Comparison of ENCODE assay signal across 19 mouse cellular contexts in the genomic region with DNA sequence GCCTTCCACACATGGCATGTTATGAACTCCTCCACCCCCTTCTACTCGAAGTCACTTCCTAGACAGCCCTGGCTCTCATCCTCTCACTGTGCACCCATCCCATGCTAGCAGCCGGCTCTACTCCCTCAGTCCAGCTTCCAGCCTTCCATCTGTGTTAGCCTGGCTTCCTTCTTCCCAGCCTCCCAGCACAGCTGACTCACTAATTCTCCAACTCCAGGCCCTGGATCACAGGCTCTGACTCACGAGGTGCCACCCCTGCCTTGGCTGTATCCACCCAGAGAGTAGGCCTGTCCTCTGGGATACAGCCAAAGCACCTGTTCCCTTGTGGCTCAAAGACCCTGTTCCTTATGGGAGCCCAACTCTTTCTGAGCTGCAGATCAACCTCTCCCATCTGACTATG. TPM values are rescaled to one million over a fixed set of nuclear protein-coding genes. Genes with fewer than 3 reads are reported as not detected.
DNase-seq lines count a peak whose midpoint lies in the region; ATAC-seq and TF ChIP-seq lines count a peak whose summit lies in the region.
"Had no signal": no experiment of that assay in that cellular context is flagged by ENCODE, and none has a peak within 500 bp of the region (broad histone marks: within the 10 kb centered on the region; RNA-seq: fewer than 3 reads in every experiment).

No protein-coding gene starts in this region.

- intact Hi-C loops in gastrocnemius, postnatal 14 days (cut with DNase I; ENCODE audit: low total_unique reads): no loop called here

- no peak overlapping the region for H3K4me2 ChIP-seq in lung, postnatal 0 days (replicated peaks; ENCODE audit: low read depth, low read length)
- H3K4me2 ChIP-seq: embryonic facial prominence, embryonic 12.5 days; hindbrain, embryonic 15.5 days; liver, embryonic 13.5 days; neural tube, embryonic 12.5 days had no signal

- no peaks in the 10 kb centered on the region for H3K9me3 ChIP-seq in lung, postnatal 0 days (ENCODE audit: low read length)
- H3K9me3 ChIP-seq: embryonic facial prominence, embryonic 12.5 days; hindbrain, embryonic 15.5 days; liver, embryonic 13.5 days; megakaryocyte, embryonic 14.5 days; neural tube, embryonic 12.5 days had no signal

- no peaks in the 10 kb centered on the region for H3K4me1 ChIP-seq in thymus, adult 2 months (replicated peaks; ENCODE audit: control insufficient read depth, insufficient read depth, low read length)
- H3K4me1 ChIP-seq in lung, postnatal 0 days (ENCODE audit: insufficient read depth, low read depth, low read length): no peaks in the 10 kb centered on the region
- H3K4me1 ChIP-seq: embryonic facial prominence, embryonic 12.5 days; liver, embryonic 13.5 days; megakaryocyte, embryonic 14.5 days had no signal

- H3K27ac ChIP-seq in thymus, adult 2 months (ENCODE audit: control insufficient read depth, insufficient read depth, low read length): no peak overlapping the region
- H3K27ac ChIP-seq in lung, postnatal 0 days (ENCODE audit: low read length): no peak overlapping the region
- H3K27ac ChIP-seq: embryonic facial prominence, embryonic 12.5 days; gastrocnemius, adult 2 months; hindbrain, embryonic 15.5 days; liver, embryonic 13.5 days; neural tube, embryonic 12.5 days had no signal

- WGBS in thymus, adult 2 months: 86% methylated on average over 3 of the region's 3 CpGs
- 59% methylated on average over 3 of the region's 3 CpGs for WGBS in lung, postnatal 0 days

- TF ChIP-seq EP300 in lung, postnatal 0 days (IDR thresholded peaks at IDR 0.05): no peak

- no peak for TF ChIP-seq CTCF in thymus, adult 2 months (IDR thresholded peaks at IDR 0.05; ENCODE audit: borderline replicate concordance, control insufficient read depth, extremely low read depth, insufficient read depth, low read length, poor library complexity)
- TF ChIP-seq CTCF in lung, postnatal 0 days (IDR thresholded peaks at IDR 0.05): no peak

- H3K36me3 ChIP-seq in thymus, adult 2 months (ENCODE audit: control insufficient read depth, insufficient read depth, low read length): no peaks in the 10 kb centered on the region
- H3K36me3 ChIP-seq in lung, postnatal 0 days (ENCODE audit: insufficient read depth, low read length): no peaks in the 10 kb centered on the region
- H3K36me3 ChIP-seq: embryonic facial prominence, embryonic 12.5 days; hindbrain, embryonic 15.5 days; liver, embryonic 13.5 days; neural tube, embryonic 12.5 days had no signal

- no peak for TF ChIP-seq POLR2A in thymus, adult 2 months (IDR thresholded peaks at IDR 0.05; ENCODE audit: control insufficient read depth, extremely low read depth, insufficient read depth, low read length, poor library complexity)

- H3K4me3 ChIP-seq in thymus, adult 2 months (ENCODE audit: control insufficient read depth, insufficient read depth, low read length): no peak overlapping the region
- H3K4me3 ChIP-seq in lung, postnatal 0 days (ENCODE audit: low read depth, low read length): no peak overlapping the region
- H3K4me3 ChIP-seq: embryonic facial prominence, embryonic 12.5 days; gastrocnemius, adult 2 months; hindbrain, embryonic 15.5 days; liver, embryonic 13.5 days; megakaryocyte, embryonic 14.5 days; neural tube, embryonic 12.5 days had no signal

- no peak for ATAC-seq in lung, postnatal 0 days
- ATAC-seq: intestine, postnatal 0 days had no signal

- no peak overlapping the region for H3K9ac ChIP-seq in lung, postnatal 0 days (replicated peaks; ENCODE audit: low read depth)
- H3K9ac ChIP-seq: embryonic facial prominence, embryonic 12.5 days; hindbrain, embryonic 15.5 days; liver, embryonic 13.5 days; neural tube, embryonic 12.5 days had no signal

- peak; percentile 17 for DNase-seq in gastrocnemius, postnatal 14 days
- DNase-seq in gastrocnemius, postnatal 25 days: no peak
- peak; percentile 63 to 65 for DNase-seq in right cerebral cortex, adult 2 months (ENCODE audit: low spot score in 2 of 2)
- DNase-seq in right cerebral cortex, postnatal 4 days: no peak
- DNase-seq in brain, adult 2 months (ENCODE audit: low read depth, low spot score): peak; percentile 93
- peak; percentile 73 for DNase-seq in telencephalon, adult 2 months (ENCODE audit: low read depth, low spot score)
- DNase-seq in thymus, adult 2 months: no peak
- no peak for DNase-seq in lung, postnatal 0 days (ENCODE audit: low spot score)
- DNase-seq: cerebellum, adult 11-12 months; gastrocnemius, adult 2 months; heart, postnatal 10 days; kidney, postnatal 25 days; liver, embryonic 13.5 days had no signal

- no peaks in the 10 kb centered on the region; the same call in 1 of the 2 replicates for H3K27me3 ChIP-seq in thymus, adult 2 months (ENCODE audit: control insufficient read depth, insufficient read depth, low read length)
- H3K27me3 ChIP-seq in lung, postnatal 0 days (replicated peaks; ENCODE audit: insufficient read depth, low read length): peaks cover 5% of the 10 kb centered on the region; the same call in 1 of the 2 replicates

RNA-seq across cellular contexts. Expression of gene Prom2, which starts 3.7 kb away (rescaled TPM):
- not detected for total RNA-seq in gastrocnemius, postnatal 14 days (2021)
- total RNA-seq in gastrocnemius, postnatal 25 days (2021): not detected
- polyA plus RNA-seq in thymus, adult 2 months (2012; rRNA removed): 4.8 and 5.5 TPM in 2 replicates
- polyA plus RNA-seq in lung, postnatal 0 days (2015; fragmentation: Nextera tagmentation; extraction: Ambion mirVana): 0.40 and 0.53 TPM in 2 replicates
- total RNA-seq: common myeloid progenitor, adult 5-6 weeks; gastrocnemius, adult 2 months had no signal
- polyA plus RNA-seq: liver, embryonic 13.5 days had no signal

RNA-seq across cellular contexts. Expression of gene Kcnip3, which starts 15.7 kb away (rescaled TPM):
- under 1 TPM; 0.53 to 0.86 TPM for total RNA-seq in gastrocnemius, postnatal 14 days (2021)
- under 1 TPM; 0.28 to 0.38 TPM for total RNA-seq in gastrocnemius, postnatal 25 days (2021)
- polyA plus RNA-seq in thymus, adult 2 months (2012; rRNA removed): 4.4 and 4.7 TPM in 2 replicates
- polyA plus RNA-seq in lung, postnatal 0 days (2015; fragmentation: Nextera tagmentation; extraction: Ambion mirVana): 0.63 and 1.1 TPM in 2 replicates

RNA-seq across cellular contexts. Expression of gene Zfp661, which starts 49.3 kb away (rescaled TPM):
- total RNA-seq in gastrocnemius, postnatal 14 days (2021): 1 to 10 TPM; 1.3 to 2.5 TPM
- 1 to 10 TPM; 1.7 to 2.1 TPM for total RNA-seq in gastrocnemius, postnatal 25 days (2021)
- polyA plus RNA-seq in thymus, adult 2 months (2012; rRNA removed): 2.3 and 3.2 TPM in 2 replicates
- polyA plus RNA-seq in lung, postnatal 0 days (2015; fragmentation: Nextera tagmentation; extraction: Ambion mirVana): 2.0 and 2.1 TPM in 2 replicates

RNA-seq across cellular contexts. Expression of gene Mrps5, which starts 49.5 kb away (rescaled TPM):
- 10 to 100 TPM; 85.2 to 98.4 TPM for total RNA-seq in gastrocnemius, postnatal 14 days (2021)
- 10 to 100 TPM; 78.9 to 79.3 TPM for total RNA-seq in gastrocnemius, postnatal 25 days (2021)
- 84.0 and 91.9 TPM in 2 replicates for polyA plus RNA-seq in thymus, adult 2 months (2012; rRNA removed)
- 64.1 and 70.1 TPM in 2 replicates for polyA plus RNA-seq in lung, postnatal 0 days (2015; fragmentation: Nextera tagmentation; extraction: Ambion mirVana)

Comparison
In these comparisons a context has a peak if more than half of its experiments do, and no peak if none do; other contexts are left out.
1. DNase-seq: peak in gastrocnemius, postnatal 14 days (single experiment), right cerebral cortex, adult 2 months (2 of 2), brain, adult 2 months (single experiment) and telencephalon, adult 2 months (single experiment); none in gastrocnemius, postnatal 25 days (single experiment), right cerebral cortex, postnatal 4 days (single experiment), thymus, adult 2 months (single experiment) and lung, postnatal 0 days (single experiment).